Mouse (Mus musculus) heart, embryonic 15.5 days (tissue): ENCODE results near the gene Fus. TPM values are rescaled to one million over a fixed set of nuclear protein-coding genes. Genes with fewer than 3 reads are reported as not detected.
"Not testable (repeated sequence)": the region's sequence is repeated elsewhere in the genome, so short reads cannot be mapped to it uniquely, and the experiment has no call there.

Experiments used
- ATAC-seq: fragments of 200-750 bp; cut with Nextera tagmentation; replicated peaks from 2 replicates; pipeline ENCODE4 v1.8.0; 2017; ENCODE audit warnings: low read depth, moderate TSS enrichment; ENCODE audit not compliant: insufficient number of reproducible peaks, insufficient read depth, low FRiP score
- H3K27ac ChIP-seq: fragments of 300-500 bp; sonication (generic); 2 replicates; pipeline ENCODE4 v1.5.1; 2015; ENCODE audit warnings: mild to moderate bottlenecking, inconsistent platforms
- H3K27me3 ChIP-seq: fragments of 300-500 bp; sonication (generic); 2 replicates; pipeline ENCODE4 v1.6.1; 2015; ENCODE audit warnings: inconsistent platforms
- H3K36me3 ChIP-seq: fragments of 300-500 bp; sonication (generic); 2 replicates; pipeline ENCODE4 v1.6.1; 2015; ENCODE audit warnings: mild to moderate bottlenecking, inconsistent platforms
- H3K4me1 ChIP-seq: fragments of 300-500 bp; sonication (generic); replicated peaks from 2 replicates; pipeline ENCODE4 v1.6.1; 2015; ENCODE audit warnings: inconsistent platforms
- H3K4me2 ChIP-seq: fragments of 300-500 bp; sonication (generic); 2 replicates; pipeline ENCODE4 v1.6.1; 2015; ENCODE audit warnings: inconsistent platforms, mild to moderate bottlenecking, moderate library complexity
- H3K4me3 ChIP-seq: fragments of 300-500 bp; sonication (generic); 2 replicates; pipeline ENCODE4 v1.5.1; 2015; ENCODE audit warnings: mild to moderate bottlenecking, inconsistent platforms
- H3K9ac ChIP-seq: fragments of 300-500 bp; sonication (generic); 2 replicates; pipeline ENCODE4 v1.6.1; 2015; ENCODE audit warnings: mild to moderate bottlenecking, inconsistent platforms
- H3K9me3 ChIP-seq: fragments of 300-500 bp; sonication (generic); replicated peaks from 2 replicates; pipeline ENCODE4 v1.6.1; 2016; ENCODE audit warnings: inconsistent platforms
- WGBS: fragments of 180-500 bp; shearing (Covaris S2); methylation state at CpG from one replicate; pipeline ENCODE4 v1.1.7; 2015; ENCODE audit warnings: mixed read lengths; 5-methylcytosine and 5-hydroxymethylcytosine counted together
- polyA plus RNA-seq: library from polyadenylated mRNA; unstranded; fragments of >200 nt; fragmentation: Nextera tagmentation; extraction: Ambion mirVana; gene quantifications from 2 replicates; pipeline ENCODE4 v1.2.1, GENCODE M21; 2015

Fus gene
- polyA plus RNA-seq, 1 experiment from 2014 or later = 254 TPM

DNA sequence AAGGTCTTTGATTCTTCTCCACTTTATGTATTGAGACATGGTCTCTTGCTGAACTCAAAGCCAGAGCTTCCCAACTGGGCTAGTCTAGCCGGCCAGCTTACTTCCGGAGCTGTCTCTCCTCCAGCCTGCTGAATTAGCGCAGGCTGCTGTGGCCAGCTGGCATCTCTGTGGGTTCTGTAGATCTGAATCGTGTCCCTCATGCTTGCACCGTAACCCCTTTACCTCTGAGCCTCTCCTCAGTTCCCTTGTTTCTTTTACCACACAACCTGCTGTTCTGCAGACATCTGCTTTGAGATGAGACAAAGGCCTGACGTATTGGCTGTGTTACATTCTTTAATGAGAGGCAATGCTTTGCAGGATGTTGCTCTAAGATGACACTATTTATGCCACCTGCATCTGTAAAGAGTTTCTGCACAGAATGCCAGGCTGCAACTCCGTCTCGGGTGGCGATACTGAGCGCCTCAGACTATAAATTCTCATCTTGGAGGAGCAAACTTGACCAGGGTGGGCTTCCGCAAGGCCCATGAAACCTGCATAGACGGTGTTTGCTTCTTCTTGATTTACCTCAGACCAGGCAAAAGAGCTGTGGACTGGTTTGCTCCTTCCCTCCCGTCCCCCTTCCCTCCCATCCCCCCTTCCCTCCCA is 45.0 kb downstream of the Fus start:
- H3K27me3 ChIP-seq = peaks cover 12% of the 10 kb centered on the region; the same call in 1 of the 2 replicates
- H3K4me1 ChIP-seq = peaks cover 8% of the 10 kb centered on the region
- H3K9me3 ChIP-seq = no peaks in the 10 kb centered on the region
- ATAC-seq = no peak
- no peak overlapping the region for H3K4me2 ChIP-seq
- H3K4me3 ChIP-seq = no peak overlapping the region
- H3K27ac ChIP-seq = no peak overlapping the region
- WGBS = 76% methylated on average over 13 of the region's 13 CpGs
- no peak overlapping the region for H3K9ac ChIP-seq
- H3K36me3 ChIP-seq = no peaks in the 10 kb centered on the region

DNA sequence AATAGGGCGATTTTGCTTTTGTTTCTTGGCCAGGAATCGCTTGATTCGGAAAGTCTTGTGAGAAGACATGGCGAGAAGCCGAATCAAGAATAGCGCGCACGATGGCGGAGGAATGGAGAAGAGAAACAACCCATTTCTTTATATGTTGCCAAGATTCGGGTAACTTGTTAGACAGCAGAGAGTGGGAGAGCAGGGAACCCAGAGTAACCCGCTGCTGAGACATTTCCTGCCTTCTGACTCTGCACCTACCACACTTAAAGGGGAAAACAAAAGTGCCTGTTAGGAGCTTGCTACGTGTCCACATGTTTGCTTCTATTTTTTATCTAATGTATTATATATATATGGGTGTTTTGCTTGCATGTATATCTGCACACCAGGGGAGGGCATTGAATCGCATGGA is 45.9 kb downstream of the Fus start:
- no peak overlapping the region for H3K9ac ChIP-seq
- no peak overlapping the region for H3K4me2 ChIP-seq
- H3K4me3 ChIP-seq = no peak overlapping the region
- peaks cover 12% of the 10 kb centered on the region; the same call in 1 of the 2 replicates for H3K27me3 ChIP-seq
- ATAC-seq = no peak
- 90% methylated on average over 13 of the region's 13 CpGs for WGBS
- H3K27ac ChIP-seq = no peak overlapping the region
- peaks cover 8% of the 10 kb centered on the region for H3K4me1 ChIP-seq
- H3K36me3 ChIP-seq = no peaks in the 10 kb centered on the region
- no peaks in the 10 kb centered on the region for H3K9me3 ChIP-seq

DNA sequence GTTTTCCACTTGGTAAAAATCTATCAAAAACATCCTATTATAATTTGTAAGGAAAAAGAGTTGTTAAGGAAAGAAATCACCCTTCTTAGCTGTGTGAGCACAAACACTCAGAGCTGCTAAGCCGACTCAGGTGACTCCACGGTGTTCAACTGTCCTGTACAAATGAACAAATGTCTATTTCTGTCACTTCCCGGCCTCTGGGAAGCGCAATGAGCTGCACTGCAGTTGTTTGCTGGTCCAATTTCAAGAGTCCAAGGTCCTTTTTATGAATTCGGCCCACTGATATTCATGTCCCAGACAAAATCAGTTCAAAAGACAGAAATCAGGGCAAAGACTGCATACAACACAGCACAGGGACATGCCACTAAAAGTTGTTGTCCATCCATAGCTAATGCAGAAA is 48.9 kb downstream of the Fus start:
- WGBS = 68% methylated on average over 5 of the region's 5 CpGs
- not testable (repeated sequence) for H3K9ac ChIP-seq, H3K27me3 ChIP-seq, H3K4me1 ChIP-seq, H3K9me3 ChIP-seq, H3K36me3 ChIP-seq, H3K4me3 ChIP-seq, ATAC-seq, H3K4me2 ChIP-seq, H3K27ac ChIP-seq

DNA sequence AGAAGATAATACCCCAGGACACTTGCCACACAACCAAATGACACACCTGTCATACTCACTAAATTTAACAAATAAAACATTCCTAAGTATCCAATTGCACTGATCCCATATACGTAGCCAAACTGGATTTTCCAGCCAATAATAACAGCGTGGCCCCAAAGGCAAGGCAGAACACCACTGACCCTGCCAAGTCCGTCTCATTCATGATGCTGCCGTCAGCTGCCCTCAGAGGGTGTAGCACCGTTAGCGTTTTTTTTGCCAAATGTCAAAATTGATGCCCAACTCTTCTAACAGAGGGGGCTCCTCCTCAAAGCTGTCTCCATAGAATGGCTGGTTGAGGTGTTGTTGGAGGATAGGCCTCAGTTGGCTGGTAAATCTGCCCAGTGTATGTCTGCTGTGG is 49.4 kb downstream of the Fus start:
- 76% methylated on average over 6 of the region's 6 CpGs for WGBS
- no peak overlapping the region for H3K27ac ChIP-seq

DNA sequence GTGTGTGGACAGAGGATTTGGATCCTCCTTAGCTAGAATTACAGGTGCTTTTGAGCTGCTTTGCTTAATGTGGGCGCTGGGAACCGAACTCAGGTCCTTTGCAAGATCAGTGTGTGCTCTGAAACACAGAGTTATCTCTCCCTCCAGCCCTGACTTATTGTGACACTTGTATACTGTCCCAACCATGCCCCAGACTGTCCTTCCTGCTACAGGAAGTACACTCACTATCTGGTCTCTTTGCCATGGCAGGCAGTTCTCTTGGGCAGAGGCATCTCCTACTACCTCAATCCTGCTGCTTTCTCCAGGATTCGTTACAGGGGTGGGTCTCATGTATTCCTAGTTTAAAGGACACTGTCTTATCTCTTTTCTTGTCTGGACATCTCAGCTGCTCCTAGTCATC is 51.0 kb downstream of the Fus start:
- WGBS = 87% methylated on average over 3 of the region's 3 CpGs
- no peak overlapping the region for H3K27ac ChIP-seq
- no peak overlapping the region for H3K4me3 ChIP-seq
- no peak overlapping the region for H3K4me2 ChIP-seq
- H3K36me3 ChIP-seq = no peaks in the 10 kb centered on the region
- ATAC-seq = no peak
- H3K27me3 ChIP-seq = no peaks in the 10 kb centered on the region
- no peaks in the 10 kb centered on the region for H3K4me1 ChIP-seq
- H3K9ac ChIP-seq = no peak overlapping the region
- H3K9me3 ChIP-seq = no peaks in the 10 kb centered on the region

More for the DNA sequence above, 49.4 kb downstream of the Fus start:
- Histone ChIP-seq H3K36me3 (no peaks in the 10 kb centered on the region), H3K9ac (no peak overlapping the region), H3K4me2 (no peak overlapping the region), H3K4me1 (no peaks in the 10 kb centered on the region), H3K27me3 (no peaks in the 10 kb centered on the region), H3K9me3 (no peaks in the 10 kb centered on the region), H3K4me3 (no peak overlapping the region)
- no peak for ATAC-seq

DNA sequence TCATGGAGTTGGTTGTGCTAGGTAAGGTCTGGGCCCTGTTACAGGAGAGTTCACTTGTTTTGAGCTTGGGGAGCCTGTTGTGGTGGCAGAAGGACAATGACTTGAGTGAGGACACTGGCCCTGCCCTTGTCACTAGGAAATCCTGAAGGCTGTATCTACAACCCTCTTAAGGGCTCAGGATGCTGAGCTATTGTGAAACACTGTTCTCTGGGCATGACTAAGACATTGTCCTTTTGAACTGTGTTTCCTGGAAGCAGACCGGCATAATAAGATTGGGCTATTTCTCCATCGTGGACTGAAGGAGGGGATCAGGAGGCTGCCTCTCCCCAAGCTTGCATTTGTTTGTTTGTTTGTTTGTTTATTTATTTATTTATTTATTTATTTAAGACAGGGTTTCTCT is 51.9 kb downstream of the Fus start:
- no peaks in the 10 kb centered on the region for H3K27me3 ChIP-seq
- H3K9me3 ChIP-seq = no peaks in the 10 kb centered on the region
- no peak for ATAC-seq
- H3K4me2 ChIP-seq = no peak overlapping the region
- no peaks in the 10 kb centered on the region for H3K36me3 ChIP-seq
- no peaks in the 10 kb centered on the region for H3K4me1 ChIP-seq
- WGBS = 78% methylated on average over 2 of the region's 2 CpGs
- H3K4me3 ChIP-seq = no peak overlapping the region
- H3K9ac ChIP-seq = no peak overlapping the region
- no peak overlapping the region for H3K27ac ChIP-seq

DNA sequence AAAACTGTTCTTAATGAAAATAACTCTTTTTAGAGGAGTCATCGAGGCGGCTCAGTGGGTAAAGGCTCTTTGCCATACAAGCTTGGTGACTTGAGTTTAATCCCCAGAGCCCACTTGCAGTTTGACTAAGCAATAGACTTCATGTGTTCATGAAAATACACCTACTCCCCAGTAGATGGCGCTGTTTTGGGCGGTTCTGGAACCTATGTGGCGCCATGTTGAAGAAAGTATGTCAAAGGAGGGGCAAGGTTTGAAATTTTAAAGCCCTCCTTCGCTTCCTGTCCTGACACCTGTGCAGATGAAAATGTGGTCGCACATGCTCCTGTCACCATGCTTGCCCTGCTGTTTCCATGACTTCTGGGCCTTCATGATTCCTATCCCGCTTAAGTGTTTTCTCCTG is 55.7 kb downstream of the Fus start:
- Histone ChIP-seq H3K36me3 (no peaks in the 10 kb centered on the region), H3K27me3 (no peaks in the 10 kb centered on the region), H3K9ac (no peak overlapping the region), H3K4me3 (no peak overlapping the region), H3K27ac (no peak overlapping the region), H3K9me3 (no peaks in the 10 kb centered on the region), H3K4me1 (no peaks in the 10 kb centered on the region), H3K4me2 (no peak overlapping the region)
- WGBS = 63% methylated on average over 8 of the region's 8 CpGs
- ATAC-seq = no peak

DNA sequence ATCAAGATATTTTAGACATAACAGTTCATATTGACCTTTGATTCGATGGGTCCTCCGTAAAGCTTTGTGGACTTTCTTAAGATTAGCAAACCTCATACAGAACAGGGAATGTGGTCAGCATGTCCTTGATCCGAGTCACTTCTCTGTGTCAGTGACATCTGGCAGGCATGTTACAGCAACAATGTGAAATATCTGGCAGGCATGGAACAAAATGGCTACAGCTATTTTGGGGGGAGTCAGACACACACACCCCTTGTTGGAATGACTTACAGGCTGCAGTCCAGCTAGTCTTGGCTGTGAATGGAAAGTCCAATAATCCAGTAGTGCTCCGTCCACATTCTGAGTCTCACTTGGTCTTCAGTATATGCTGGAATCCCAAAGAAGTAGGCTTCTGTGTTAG is 56.3 kb downstream of the Fus start:
- no peaks in the 10 kb centered on the region for H3K9me3 ChIP-seq
- H3K4me1 ChIP-seq = no peaks in the 10 kb centered on the region
- no peaks in the 10 kb centered on the region for H3K36me3 ChIP-seq
- no peak overlapping the region for H3K9ac ChIP-seq
- no peak overlapping the region for H3K27ac ChIP-seq
- no peak for ATAC-seq
- H3K4me2 ChIP-seq = no peak overlapping the region
- no peak overlapping the region for H3K4me3 ChIP-seq
- 65% methylated on average over 4 of the region's 4 CpGs for WGBS
- no peaks in the 10 kb centered on the region for H3K27me3 ChIP-seq

DNA sequence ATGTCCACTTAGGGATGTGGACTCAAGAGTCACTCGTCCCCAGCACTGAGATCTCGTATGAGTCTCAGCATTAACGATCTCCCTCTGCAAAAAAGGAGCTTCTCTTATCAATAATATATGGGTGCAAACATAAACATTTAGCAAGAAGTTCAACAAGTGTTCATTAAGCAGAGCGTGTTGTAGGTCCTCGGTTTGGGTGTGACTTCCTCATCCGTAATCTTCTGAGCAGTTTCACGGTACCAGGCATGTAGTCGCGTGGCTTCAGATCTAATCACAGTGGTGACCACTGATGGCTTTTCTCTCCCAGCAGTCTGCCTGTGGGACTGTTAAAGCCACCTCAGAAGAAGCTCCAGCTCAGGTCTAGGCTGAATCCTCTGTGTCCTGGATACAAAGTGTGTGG is 57.1 kb downstream of the Fus start:
- Histone ChIP-seq H3K9ac (no peak overlapping the region), H3K36me3 (no peaks in the 10 kb centered on the region), H3K9me3 (no peaks in the 10 kb centered on the region), H3K27me3 (no peaks in the 10 kb centered on the region), H3K4me1 (no peaks in the 10 kb centered on the region), H3K4me3 (no peak overlapping the region), H3K27ac (no peak overlapping the region), H3K4me2 (no peak overlapping the region)
- ATAC-seq = no peak
- 86% methylated on average over 9 of the region's 9 CpGs for WGBS

DNA sequence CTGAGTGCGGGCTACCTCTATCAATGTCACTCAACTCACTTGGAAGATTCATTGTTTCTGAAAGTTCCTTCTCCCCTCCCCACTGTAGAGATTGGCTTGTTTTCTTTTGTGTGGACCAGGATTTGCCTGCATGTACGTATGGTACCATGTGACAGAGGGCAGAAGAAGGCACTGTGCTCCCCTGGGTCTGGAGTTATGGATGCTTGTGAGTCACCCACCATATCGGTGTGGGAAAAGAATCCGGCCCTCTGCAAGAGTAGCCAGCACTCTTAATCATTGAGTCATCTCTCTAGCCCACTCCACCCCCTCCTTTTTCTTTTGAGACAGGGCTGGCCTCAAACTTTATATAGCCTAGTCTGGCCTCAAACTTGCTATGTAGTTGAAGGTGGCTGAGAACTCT is 57.7 kb downstream of the Fus start:
- Histone ChIP-seq H3K36me3 (no peaks in the 10 kb centered on the region), H3K9me3 (no peaks in the 10 kb centered on the region), H3K27ac (no peak overlapping the region), H3K9ac (no peak overlapping the region), H3K27me3 (no peaks in the 10 kb centered on the region), H3K4me2 (no peak overlapping the region), H3K4me1 (no peaks in the 10 kb centered on the region), H3K4me3 (no peak overlapping the region)
- 68% methylated on average over 4 of the region's 4 CpGs for WGBS
- no peak for ATAC-seq

DNA sequence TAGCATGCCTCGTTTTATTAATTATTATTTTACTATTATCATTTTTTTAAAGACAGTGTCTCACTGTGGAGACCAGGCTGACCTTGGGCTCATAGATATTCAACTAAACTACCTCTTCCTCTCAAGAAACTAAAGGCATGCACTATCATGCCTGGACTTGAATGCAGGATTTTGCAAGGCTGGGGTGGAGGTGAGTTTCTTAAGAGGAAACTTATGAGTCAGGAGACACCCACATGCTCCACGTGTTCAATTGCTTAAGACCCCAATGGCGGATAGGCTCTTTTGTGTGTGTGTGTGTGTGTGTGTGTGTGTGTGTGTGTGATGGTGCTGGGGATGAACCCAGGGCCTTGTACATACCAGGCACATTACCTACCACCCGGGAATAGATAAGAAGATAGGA is 58.1 kb downstream of the Fus start:
- no peaks in the 10 kb centered on the region for H3K4me1 ChIP-seq
- H3K36me3 ChIP-seq = no peaks in the 10 kb centered on the region
- H3K9me3 ChIP-seq = no peaks in the 10 kb centered on the region
- no peak overlapping the region for H3K4me2 ChIP-seq
- H3K27ac ChIP-seq = no peak overlapping the region
- 66% methylated on average over 4 of the region's 4 CpGs for WGBS
- H3K9ac ChIP-seq = no peak overlapping the region
- no peak for ATAC-seq
- no peaks in the 10 kb centered on the region for H3K27me3 ChIP-seq
- H3K4me3 ChIP-seq = no peak overlapping the region

DNA sequence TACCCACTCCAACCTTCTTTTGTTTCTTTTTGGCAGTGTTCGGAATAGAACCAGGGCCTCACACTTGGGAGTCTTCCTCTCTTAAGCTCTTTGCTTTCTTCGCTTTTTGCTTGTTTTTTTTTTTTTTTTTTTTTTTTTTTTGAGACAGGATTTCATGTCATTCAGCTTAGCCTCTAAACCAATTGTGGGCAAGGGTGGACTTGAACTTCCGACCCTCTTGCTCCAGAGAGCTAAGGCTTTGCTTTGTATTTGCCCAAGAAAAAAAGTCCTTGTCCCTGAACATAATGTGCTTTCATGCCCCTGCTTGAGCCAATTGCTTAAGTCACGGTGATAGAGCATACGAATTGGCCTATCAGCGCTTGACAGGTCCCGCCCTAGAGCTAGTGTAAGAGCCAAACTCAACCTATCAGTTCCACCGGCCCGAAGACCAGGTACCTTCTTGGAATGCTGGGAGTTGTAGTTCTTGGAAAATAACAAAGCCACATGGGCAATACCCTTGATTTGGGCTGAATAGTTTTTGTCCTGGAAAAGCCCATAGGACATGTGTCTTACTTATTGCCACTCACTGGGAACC is 64.2 kb downstream of the Fus start:
- Histone ChIP-seq H3K27me3 (no peaks in the 10 kb centered on the region), H3K4me3 (no peak overlapping the region), H3K36me3 (no peaks in the 10 kb centered on the region), H3K4me2 (no peak overlapping the region), H3K27ac (no peak overlapping the region), H3K4me1 (no peaks in the 10 kb centered on the region), H3K9ac (no peak overlapping the region), H3K9me3 (no peaks in the 10 kb centered on the region)
- no peak for ATAC-seq
- WGBS = 46% methylated on average over 9 of the region's 9 CpGs
